In the genomic region with DNA sequence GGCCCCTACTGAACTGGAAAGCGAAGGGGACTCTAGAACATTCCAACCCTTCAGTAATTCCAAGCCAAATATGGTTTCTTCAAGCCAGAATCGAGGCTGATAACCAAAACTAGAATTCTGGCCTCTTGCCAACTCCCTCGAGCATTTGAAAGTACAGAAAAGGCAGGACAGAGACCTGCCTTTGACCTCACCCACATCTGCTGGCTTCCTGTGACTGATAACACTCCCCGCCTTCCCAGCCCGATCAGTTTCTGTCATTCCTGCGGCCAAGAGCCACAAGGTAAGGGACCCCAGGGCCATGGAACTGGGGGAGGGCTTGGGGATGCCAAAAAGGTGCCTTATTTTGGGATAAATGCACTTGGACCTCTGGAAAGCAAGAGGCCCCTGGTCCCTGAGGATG, we compare ENCODE assay signal across 12 mouse cellular contexts. TPM values are rescaled to one million over a fixed set of nuclear protein-coding genes. Genes with fewer than 3 reads are reported as not detected.
DNase-seq lines count a peak whose midpoint lies in the region; ATAC-seq and TF ChIP-seq lines count a peak whose summit lies in the region.
"Had no signal": no experiment of that assay in that cellular context is flagged by ENCODE, and none has a peak within 500 bp of the region (broad histone marks: within the 10 kb centered on the region; RNA-seq: fewer than 3 reads in every experiment).

No protein-coding gene starts in this region.

- TF ChIP-seq CTCF in hindbrain, postnatal 0 days (IDR thresholded peaks at IDR 0.05; ENCODE audit: low read depth): no peak

- peaks cover 63% of the 10 kb centered on the region for H3K36me3 ChIP-seq in hindbrain, embryonic 10.5 days
- peaks cover 44% of the 10 kb centered on the region for H3K36me3 ChIP-seq in hindbrain, embryonic 13.5 days
- peaks cover 49% of the 10 kb centered on the region for H3K36me3 ChIP-seq in heart, embryonic 12.5 days
- H3K36me3 ChIP-seq in hindbrain, postnatal 0 days (ENCODE audit: insufficient read depth, low read length): no peaks in the 10 kb centered on the region; the same call in 1 of the 2 replicates

- 83% methylated on average over 6 of the region's 6 CpGs for WGBS in hindbrain, embryonic 10.5 days
- WGBS in hindbrain, embryonic 13.5 days: 67% methylated on average over 6 of the region's 6 CpGs
- 8% methylated on average over 6 of the region's 6 CpGs for WGBS in heart, embryonic 12.5 days
- 55% methylated on average over 6 of the region's 6 CpGs for WGBS in hindbrain, postnatal 0 days

- peaks cover 56% of the 10 kb centered on the region for H3K4me1 ChIP-seq in hindbrain, embryonic 10.5 days (replicated peaks)
- H3K4me1 ChIP-seq in hindbrain, embryonic 13.5 days (replicated peaks): peaks cover 37% of the 10 kb centered on the region
- peaks cover 56% of the 10 kb centered on the region for H3K4me1 ChIP-seq in heart, embryonic 12.5 days (replicated peaks)
- no peaks in the 10 kb centered on the region for H3K4me1 ChIP-seq in hindbrain, postnatal 0 days (ENCODE audit: insufficient read depth, low read length)

- no peaks in the 10 kb centered on the region for H3K9me3 ChIP-seq in hindbrain, embryonic 10.5 days
- no peaks in the 10 kb centered on the region for H3K9me3 ChIP-seq in hindbrain, embryonic 13.5 days
- no peaks in the 10 kb centered on the region for H3K9me3 ChIP-seq in heart, embryonic 12.5 days (replicated peaks)
- H3K9me3 ChIP-seq in hindbrain, postnatal 0 days (ENCODE audit: low read length): no peaks in the 10 kb centered on the region

- H3K9ac ChIP-seq in hindbrain, embryonic 13.5 days: no peak overlapping the region
- no peak overlapping the region for H3K9ac ChIP-seq in heart, embryonic 12.5 days
- H3K9ac ChIP-seq in hindbrain, postnatal 0 days (replicated peaks; ENCODE audit: low read length): no peak overlapping the region

- H3K27ac ChIP-seq in hindbrain, embryonic 10.5 days: 0 out of 2 replicates have a peak overlapping the region, but pooled peaks have one; percentile 12
- no peak overlapping the region for H3K27ac ChIP-seq in hindbrain, embryonic 13.5 days
- peak overlapping the region; percentile 68 for H3K27ac ChIP-seq in heart, embryonic 12.5 days (ENCODE audit: poor library complexity, severe bottlenecking)
- H3K27ac ChIP-seq in hindbrain, postnatal 0 days: no peak overlapping the region

- no peaks in the 10 kb centered on the region; the same call in 1 of the 2 replicates for H3K27me3 ChIP-seq in hindbrain, embryonic 10.5 days (ENCODE audit: insufficient read depth, poor library complexity, severe bottlenecking)
- no peaks in the 10 kb centered on the region for H3K27me3 ChIP-seq in hindbrain, embryonic 13.5 days
- H3K27me3 ChIP-seq in heart, embryonic 12.5 days (replicated peaks): no peaks in the 10 kb centered on the region
- H3K27me3 ChIP-seq in hindbrain, postnatal 0 days (ENCODE audit: insufficient read depth, low read length): no peaks in the 10 kb centered on the region

- H3K4me3 ChIP-seq in hindbrain, embryonic 10.5 days: no peak overlapping the region
- no peak overlapping the region for H3K4me3 ChIP-seq in hindbrain, embryonic 13.5 days
- no peak overlapping the region for H3K4me3 ChIP-seq in heart, embryonic 12.5 days
- H3K4me3 ChIP-seq in hindbrain, postnatal 0 days (ENCODE audit: low read length): no peak overlapping the region

- no peak for DNase-seq in hindbrain, embryonic 10.5 days (ENCODE audit: low spot score)
- peak; percentile 51 for DNase-seq in MN1 (ENCODE audit: low spot score)
- no peak for DNase-seq in cerebellum, adult 11-12 months
- no peak for DNase-seq in hindbrain, postnatal 0 days (ENCODE audit: low spot score)
- no peak for DNase-seq in retina, embryonic 14.5 days (ENCODE audit: low spot score)
- DNase-seq: adrenal gland, postnatal 25 days; kidney, adult 9 months; midbrain, embryonic 14.5 days; thymus, postnatal 36 days had no signal

- H3K4me2 ChIP-seq in hindbrain, embryonic 13.5 days: no peak overlapping the region
- peak overlapping the region; percentile 32 for H3K4me2 ChIP-seq in heart, embryonic 12.5 days
- H3K4me2 ChIP-seq in hindbrain, postnatal 0 days (ENCODE audit: low read depth, low read length): no peak overlapping the region

- no peak for ATAC-seq in hindbrain, embryonic 13.5 days (ENCODE audit: low FRiP score)
- ATAC-seq in heart, embryonic 12.5 days (ENCODE audit: insufficient number of reproducible peaks, low FRiP score): peak; percentile 64; the same call in 1 of the 2 replicates
- ATAC-seq in megakaryocyte progenitor cell, adult 5-6 weeks (replicated peaks; ENCODE audit: poor library complexity): peak; percentile 63
- ATAC-seq in hindbrain, postnatal 0 days: no peak

RNA-seq across cellular contexts. Expression of a gene that starts 2.7 kb away (rescaled TPM):
- polyA plus RNA-seq in hindbrain, embryonic 10.5 days (2016; fragmentation: Nextera tagmentation; extraction: Ambion mirVana): 3.1 and 3.6 TPM in 2 replicates
- 3.5 and 3.8 TPM in 2 replicates for polyA plus RNA-seq in hindbrain, embryonic 13.5 days (2015; fragmentation: Nextera tagmentation; extraction: Ambion mirVana)
- polyA plus RNA-seq in heart, embryonic 12.5 days (2016; fragmentation: Nextera tagmentation; extraction: Ambion mirVana): 0.40 and 0.68 TPM in 2 replicates
- total RNA-seq in megakaryocyte progenitor cell, adult 5-6 weeks (2015): 0.15 TPM in 2 replicates
- total RNA-seq in megakaryocyte progenitor cell, adult 5-6 weeks (2017): 0.24 and 0.62 TPM in 2 replicates
- total RNA-seq in hindbrain, postnatal 0 days (2014; rRNA removed): 2.5 and 3.8 TPM in 2 replicates
- 4.2 and 4.5 TPM in 2 replicates for polyA plus RNA-seq in hindbrain, postnatal 0 days (2015; fragmentation: Nextera tagmentation; extraction: Ambion mirVana)

RNA-seq across cellular contexts. Expression of a gene that starts 36.8 kb away (rescaled TPM):
- polyA plus RNA-seq in hindbrain, embryonic 10.5 days (2016; fragmentation: Nextera tagmentation; extraction: Ambion mirVana): 4.8 and 4.9 TPM in 2 replicates
- 9.1 and 9.7 TPM in 2 replicates for polyA plus RNA-seq in hindbrain, embryonic 13.5 days (2015; fragmentation: Nextera tagmentation; extraction: Ambion mirVana)
- 4.4 and 5.4 TPM in 2 replicates for polyA plus RNA-seq in heart, embryonic 12.5 days (2016; fragmentation: Nextera tagmentation; extraction: Ambion mirVana)
- 0.61 and 1.1 TPM in 2 replicates for total RNA-seq in megakaryocyte progenitor cell, adult 5-6 weeks (2015)
- 0.41 and 0.75 TPM in 2 replicates for total RNA-seq in megakaryocyte progenitor cell, adult 5-6 weeks (2017)
- total RNA-seq in hindbrain, postnatal 0 days (2014; rRNA removed): 9.7 and 10.9 TPM in 2 replicates
- 6.8 and 9.7 TPM in 2 replicates for polyA plus RNA-seq in hindbrain, postnatal 0 days (2015; fragmentation: Nextera tagmentation; extraction: Ambion mirVana)

RNA-seq across cellular contexts. Expression of a gene that starts 50.5 kb away (rescaled TPM):
- polyA plus RNA-seq in hindbrain, embryonic 10.5 days (2016; fragmentation: Nextera tagmentation; extraction: Ambion mirVana): 0.77 and 0.97 TPM in 2 replicates
- polyA plus RNA-seq in hindbrain, embryonic 13.5 days (2015; fragmentation: Nextera tagmentation; extraction: Ambion mirVana): 0.88 and 0.97 TPM in 2 replicates
- 0.64 and 1.1 TPM in 2 replicates for polyA plus RNA-seq in heart, embryonic 12.5 days (2016; fragmentation: Nextera tagmentation; extraction: Ambion mirVana)
- 1.5 and 2.0 TPM in 2 replicates for total RNA-seq in megakaryocyte progenitor cell, adult 5-6 weeks (2015)
- 1.7 and 2.0 TPM in 2 replicates for total RNA-seq in megakaryocyte progenitor cell, adult 5-6 weeks (2017)
- total RNA-seq in hindbrain, postnatal 0 days (2014; rRNA removed): 6.8 and 8.6 TPM in 2 replicates
- 1.6 and 1.8 TPM in 2 replicates for polyA plus RNA-seq in hindbrain, postnatal 0 days (2015; fragmentation: Nextera tagmentation; extraction: Ambion mirVana)

Comparison
In these comparisons a context has a peak if more than half of its experiments do, and no peak if none do; other contexts are left out.
1. H3K27ac ChIP-seq: peak in hindbrain, embryonic 10.5 days (single experiment) and heart, embryonic 12.5 days (single experiment); none in hindbrain, embryonic 13.5 days (single experiment) and hindbrain, postnatal 0 days (single experiment).
2. ATAC-seq: peak in heart, embryonic 12.5 days (single experiment) and megakaryocyte progenitor cell, adult 5-6 weeks (single experiment); none in hindbrain, embryonic 13.5 days (single experiment) and hindbrain, postnatal 0 days (single experiment).